Mouse (Mus musculus) right cerebral cortex, adult 2 months (tissue): ENCODE data around the gene Myt1l.
A peak's percentile ranks its signal among the peaks of the same experiment; 100 is the strongest.

Source experiments
- DNase-seq, 2 experiments: peaks; one replicate each; pipeline ENCODE4 v3.0.0; 2021 to 2022; ENCODE audit warnings: low spot score in 2 of 2

The Myt1l gene

DNA sequence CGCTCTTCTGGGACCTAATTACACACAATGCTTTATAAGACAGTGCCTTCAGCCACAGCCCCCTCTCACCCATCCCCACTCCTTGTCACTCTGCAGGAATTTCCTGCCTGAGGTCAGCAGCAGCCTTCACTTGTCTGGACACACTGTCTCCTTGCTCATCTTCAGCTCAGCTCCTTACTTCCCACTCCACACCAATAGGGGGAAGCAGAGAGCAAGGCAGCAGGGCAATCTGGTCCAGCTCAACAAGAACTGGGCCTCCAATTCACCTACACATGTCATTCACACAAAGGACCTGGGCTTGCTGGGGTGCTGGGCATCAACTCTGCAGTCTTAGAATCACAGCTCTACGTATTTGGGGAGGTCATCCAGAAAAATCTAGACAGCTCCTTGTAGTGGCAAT is 33.0 kb downstream of the Myt1l start:
- DNase-seq = peak in 1 of 2 experiments; percentile 35

DNA sequence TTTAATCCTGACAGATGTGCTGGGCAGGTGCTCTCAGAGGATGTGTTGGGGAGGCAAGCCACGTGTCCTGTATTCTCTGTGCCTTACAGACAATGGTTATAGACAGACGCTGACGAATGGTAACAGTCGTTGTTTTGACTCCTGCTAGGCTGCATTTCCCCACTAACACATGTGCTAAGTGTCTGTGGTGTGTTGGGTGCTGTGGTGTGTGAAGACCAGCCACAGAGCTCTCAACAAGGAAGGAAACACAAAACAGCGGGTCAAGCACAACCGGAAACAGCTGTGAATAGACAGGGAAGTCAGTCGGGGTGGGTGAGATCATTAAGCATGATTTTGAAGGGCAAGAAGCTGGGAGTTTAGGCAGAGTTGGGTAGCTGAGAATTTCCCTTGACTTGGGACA is 41.1 kb downstream of the Myt1l start:
- DNase-seq = no peak

GRCm38 (mm10) chr12:29570351-29570750 is 42.2 kb downstream of the Myt1l start:
- no peak for DNase-seq

GRCm38 (mm10) chr12:29571613-29572012 is 43.4 kb downstream of the Myt1l start:
- peak in 1 of 2 experiments; percentile 37 for DNase-seq

- peak; percentile 39 to 54 for DNase-seq
Measured at GRCm38 (mm10) chr12:29593787-29594186, 65.6 kb downstream of the Myt1l start.

DNA sequence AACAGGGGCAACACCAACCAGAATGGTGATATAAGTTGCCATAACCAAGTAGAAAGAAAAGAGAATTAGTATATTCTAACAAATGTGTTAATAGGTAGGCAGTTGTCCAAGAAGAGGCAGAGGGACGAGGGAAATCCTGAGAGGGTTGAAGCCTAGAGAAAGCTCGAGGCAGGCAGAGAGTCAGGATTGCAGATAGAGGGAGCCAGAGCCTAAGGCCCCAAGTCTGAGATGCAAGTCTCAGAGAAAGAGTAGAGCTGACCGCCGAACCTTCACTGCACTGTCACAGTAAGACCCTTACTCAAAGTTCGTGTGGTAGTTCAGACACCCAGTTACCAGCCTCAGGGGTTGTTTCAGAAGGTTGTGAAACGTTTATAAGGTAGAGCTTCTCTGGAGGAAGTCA is 71.7 kb downstream of the Myt1l start:
- peak in 1 of 2 experiments; percentile 37 for DNase-seq

DNA sequence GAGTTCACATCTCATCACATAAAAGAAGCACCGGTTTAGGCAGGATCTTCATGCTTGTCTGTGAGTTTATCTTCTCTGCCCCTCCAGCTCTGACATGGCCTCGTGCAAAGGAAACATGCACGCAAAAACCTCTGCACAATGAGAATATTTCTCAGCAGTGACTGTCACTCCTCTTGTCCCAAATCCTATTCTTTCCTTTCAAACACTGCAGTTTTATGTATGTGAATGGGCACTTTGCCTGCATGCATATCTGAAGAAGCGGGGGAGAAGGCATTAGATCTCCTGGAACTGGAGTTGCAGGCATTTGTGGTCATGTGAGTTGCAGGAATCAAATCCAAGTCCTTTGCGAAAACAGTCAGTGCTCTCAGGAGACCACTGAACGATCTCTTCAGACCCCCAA is 73.0 kb downstream of the Myt1l start:
- DNase-seq = no peak

GRCm38 (mm10) chr12:29604659-29605058 is 76.5 kb downstream of the Myt1l start:
- no peak for DNase-seq

DNA sequence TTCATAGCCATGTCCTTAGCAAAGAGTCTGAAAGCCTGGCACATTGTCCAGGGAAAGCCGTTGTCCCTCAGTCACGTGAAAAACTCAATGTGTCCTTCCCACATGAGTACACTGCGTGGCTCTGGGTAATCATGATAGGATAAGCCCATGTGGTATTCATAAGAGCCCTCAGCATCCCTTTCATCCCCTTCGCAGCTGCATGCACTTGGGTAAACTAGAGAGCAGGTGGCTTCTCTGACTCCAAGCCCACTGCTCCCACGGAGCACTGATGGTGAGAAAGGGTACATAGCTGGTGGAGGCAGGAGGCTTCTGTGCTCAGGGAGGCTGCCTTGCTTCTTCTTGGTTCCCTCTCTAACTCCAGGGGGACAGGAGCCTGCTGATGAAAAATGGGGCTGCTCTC is 76.9 kb downstream of the Myt1l start:
- DNase-seq = no peak

DNA sequence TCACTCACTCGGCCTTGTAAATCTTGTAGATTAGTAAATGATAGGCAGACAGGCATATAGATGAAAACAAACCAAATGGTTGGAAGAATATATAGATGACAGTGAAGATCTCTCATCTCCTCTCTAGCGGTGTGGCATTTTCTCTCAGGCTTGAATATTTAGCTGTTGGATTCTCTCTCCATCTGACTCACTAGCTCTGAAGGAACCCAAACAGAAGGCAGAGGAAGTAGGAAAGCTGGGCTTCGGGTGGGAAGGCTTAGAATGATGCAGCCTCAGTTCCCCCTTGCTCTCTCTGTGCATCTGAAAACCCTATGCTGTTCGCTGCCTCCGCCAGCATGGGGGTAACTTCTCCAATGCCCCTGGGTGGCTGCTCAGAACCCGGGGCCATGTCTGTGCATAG is 78.0 kb downstream of the Myt1l start:
- peak; percentile 48 to 50 for DNase-seq

DNA sequence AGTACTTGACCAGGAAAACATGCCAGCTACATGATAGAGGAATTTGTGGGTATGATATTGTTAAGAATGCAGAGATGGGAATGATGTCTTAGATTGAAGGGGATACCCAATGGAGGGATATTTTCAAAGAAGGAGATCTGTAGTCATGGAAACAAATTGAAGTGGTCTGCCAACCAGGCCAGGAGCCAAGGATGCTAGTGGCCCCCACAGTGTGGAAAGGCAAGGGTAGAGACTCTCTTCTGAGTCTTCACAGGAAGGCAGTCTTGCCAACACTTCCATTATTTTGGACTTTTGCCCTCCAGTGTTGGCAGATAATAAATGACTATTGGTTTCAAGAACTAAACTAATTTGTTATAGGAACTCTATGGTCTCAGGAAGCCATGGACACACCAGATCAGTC is 89.6 kb downstream of the Myt1l start:
- no peak for DNase-seq

GRCm38 (mm10) chr12:29621530-29621929 is 93.3 kb downstream of the Myt1l start:
- no peak for DNase-seq

DNA sequence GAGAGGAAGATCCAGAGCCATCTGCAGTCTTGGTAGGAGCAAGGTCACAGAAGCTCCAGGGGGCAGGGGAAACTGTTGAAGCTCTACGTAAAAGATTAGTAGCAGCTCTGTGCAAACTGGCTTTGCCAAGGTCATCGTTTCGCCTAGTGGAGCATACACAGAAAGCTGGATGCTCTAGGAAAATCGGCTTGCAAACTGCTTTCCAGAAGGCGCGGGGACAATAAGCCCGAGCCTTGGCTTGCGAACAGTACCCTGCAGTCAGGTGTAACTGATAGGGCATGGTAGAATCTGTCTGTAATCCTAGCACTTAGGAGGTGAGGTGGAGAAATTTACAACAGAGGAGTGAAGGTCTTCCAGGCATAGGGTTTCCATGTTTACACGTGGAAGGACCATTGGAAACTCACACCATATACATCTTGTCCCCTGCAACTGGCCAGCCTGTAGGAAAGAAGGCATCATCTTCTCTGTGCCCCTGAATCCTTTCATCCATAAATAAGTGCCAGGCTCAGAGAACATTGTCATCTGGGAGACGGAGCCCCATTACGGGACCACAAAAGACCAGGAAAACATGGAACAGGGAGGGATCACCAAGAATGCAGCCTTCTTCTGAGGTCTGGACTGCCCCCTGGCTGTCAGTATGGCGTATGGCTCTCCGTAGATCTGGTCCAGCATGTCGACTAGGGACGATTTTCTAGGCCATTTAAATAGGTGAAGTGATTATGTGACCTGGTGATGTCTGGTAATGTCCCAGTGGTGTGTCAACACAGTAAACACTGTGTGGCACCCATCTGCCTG is 100.0 kb downstream of the Myt1l start:
- DNase-seq = no peak

DNA sequence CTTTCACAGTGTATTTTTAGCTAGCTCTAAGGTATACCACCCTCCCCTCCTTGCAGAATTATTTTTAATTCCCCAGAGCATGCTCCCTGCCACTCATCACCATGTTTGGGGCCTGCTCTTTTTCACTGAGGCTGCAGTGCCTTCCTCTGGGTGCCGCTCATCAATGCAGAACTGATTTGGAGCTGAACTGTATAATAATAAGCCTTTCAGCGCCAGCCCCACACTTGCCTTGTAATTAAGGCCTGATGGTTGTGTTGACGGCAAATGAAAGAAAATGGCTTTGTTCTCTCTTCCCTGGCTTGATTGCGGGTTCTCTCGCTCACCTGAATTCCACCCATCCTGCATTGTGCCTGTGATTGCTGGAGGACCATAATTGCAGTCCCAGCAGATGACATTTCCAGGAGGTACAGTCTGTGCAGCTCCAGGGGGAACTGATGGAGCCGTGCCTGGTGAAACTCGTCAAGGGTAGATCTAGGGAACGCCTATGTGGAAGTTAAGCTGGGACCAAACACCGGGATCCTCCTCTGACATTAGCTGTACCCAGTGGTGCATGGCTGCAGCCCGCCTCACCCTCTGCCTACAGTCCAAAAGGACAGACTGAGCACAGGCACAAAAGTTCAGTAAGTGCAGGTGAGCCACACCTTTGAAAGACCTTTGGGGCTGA is 101.8 kb downstream of the Myt1l start:
- peak; percentile 46 to 61 for DNase-seq

- DNase-seq = no peak
Measured at GRCm38 (mm10) chr12:29634509-29634908, 106.3 kb downstream of the Myt1l start.

- DNase-seq = peak in 1 of 2 experiments; percentile 45
Measured at GRCm38 (mm10) chr12:29639543-29640196, 111.5 kb downstream of the Myt1l start.

DNA sequence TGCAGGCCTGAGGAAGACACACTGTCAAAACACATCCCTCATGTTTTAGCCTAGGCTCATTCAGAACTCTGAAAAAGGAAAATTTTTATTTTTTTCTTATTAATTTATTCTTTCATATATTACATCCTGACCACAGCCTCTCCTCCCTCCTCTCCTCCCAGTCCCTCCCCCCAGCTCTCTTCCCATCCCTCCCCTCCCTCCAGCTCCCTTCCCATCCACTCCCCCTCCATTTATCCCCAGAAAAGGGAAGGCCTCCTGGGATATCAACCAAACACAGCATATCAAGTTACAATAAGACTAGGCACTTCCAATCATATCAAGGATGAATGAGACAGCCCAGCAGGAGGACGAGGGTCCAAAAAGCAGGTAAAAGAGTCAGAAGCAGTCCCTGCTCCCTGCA is 112.0 kb downstream of the Myt1l start:
- no peak for DNase-seq

DNA sequence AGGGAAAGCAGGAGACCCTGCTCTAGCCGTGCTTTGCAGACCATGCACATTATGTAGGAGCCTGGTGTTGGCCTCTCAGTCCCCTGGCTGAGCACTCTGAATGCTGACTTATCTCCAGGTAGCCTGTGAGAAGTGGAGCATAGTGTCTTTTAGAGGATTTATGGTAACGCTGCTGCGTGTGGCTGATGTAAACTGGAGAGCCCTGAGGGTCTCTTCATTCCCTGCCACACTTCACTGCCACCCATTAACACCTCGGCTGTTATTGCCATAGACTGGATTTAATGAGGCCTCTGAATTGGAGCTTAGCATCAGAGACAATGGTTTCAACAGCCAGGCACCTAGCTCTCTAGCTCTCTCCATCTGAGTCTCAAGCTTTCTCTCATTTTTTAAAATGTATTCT is 114.7 kb downstream of the Myt1l start:
- DNase-seq = no peak

- no peak for DNase-seq
Measured at GRCm38 (mm10) chr12:29644091-29644490, 115.9 kb downstream of the Myt1l start.

- no peak for DNase-seq
Measured at GRCm38 (mm10) chr12:29644721-29645120, 116.5 kb downstream of the Myt1l start.

DNA sequence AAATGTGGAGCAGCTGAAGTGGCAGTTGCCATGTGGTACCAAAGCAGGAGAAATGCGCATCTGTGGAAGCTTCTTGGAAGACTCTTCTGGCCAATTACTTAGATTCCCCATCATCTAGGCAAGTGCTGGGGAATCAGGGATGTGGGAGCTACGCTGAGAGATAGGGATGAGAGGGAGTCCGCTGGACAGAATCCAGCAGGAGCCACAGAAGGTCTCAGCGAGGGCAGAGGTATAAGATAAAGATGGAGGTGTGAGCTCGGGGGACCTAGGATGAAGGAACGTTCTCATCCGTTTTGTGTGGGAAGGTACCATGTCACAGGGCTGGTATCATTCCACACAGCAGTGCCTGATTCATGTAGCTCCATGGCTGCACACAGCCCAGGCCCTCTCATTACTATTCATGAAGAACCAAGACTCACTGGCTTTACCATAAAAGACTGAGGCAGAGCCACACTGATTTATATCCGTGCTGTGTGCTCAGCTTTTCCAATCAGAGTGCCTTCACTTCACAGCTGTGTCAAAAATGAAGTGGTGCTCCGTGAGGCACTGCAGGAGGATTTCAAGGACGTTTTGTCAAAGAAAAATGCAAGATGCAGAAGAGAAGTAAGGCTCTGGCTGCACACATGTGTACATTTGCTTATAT is 121.4 kb downstream of the Myt1l start:
- DNase-seq = no peak

- DNase-seq = no peak
Measured at GRCm38 (mm10) chr12:29652516-29652915, 124.3 kb downstream of the Myt1l start.
